Mouse (Mus musculus): ENCODE results near the gene Mok.

Gene Mok

DNA sequence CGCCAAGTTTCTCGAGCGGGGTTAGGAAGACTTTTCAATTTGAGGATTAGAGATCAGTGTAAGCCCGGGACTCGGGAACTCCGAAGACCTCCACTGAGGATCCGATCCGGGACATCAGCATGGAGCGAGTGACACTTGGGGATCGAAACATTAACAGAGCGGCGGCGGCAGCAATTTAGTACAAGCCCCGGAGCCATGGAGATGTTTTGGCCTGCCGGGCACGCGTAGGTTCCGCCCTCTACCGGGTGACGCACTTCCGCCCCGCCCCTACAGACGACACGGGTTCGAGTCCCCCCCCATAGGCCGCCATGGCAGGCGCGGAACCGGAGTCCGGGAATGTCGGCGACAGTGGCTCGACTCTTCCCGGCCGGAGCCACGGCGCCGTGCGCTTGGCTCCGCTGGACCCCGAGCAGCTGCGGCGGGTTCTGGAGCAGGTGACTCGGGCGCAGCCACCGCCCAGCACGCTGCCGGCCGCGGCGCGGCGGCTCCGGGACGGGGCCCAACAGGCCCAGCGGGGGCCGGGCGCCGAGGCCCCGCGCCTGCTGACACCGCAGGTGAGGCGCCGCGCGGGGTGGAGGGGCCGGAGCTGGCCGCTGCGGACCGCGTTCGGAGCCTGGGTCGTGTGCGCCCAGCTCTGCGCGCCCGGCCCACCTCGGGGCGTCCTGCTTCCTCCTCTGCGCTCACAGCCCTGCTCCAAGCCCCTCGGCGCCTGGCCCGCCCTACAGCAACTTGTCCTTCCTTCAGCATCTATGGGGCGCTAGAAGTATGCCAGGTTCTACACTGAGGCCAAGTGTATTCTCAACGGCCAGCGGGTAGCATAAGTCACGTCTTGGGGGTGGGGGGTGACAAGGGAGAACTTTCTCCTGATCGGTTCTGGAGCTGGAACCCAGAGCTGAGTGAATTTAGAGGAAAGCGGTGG, 9.5 kb upstream of the Mok start, which contains the start of gene Zfp839:
Zfp839 (plus strand) TSS at position 244 of the 919 bp plus-strand sequence.
- peak; percentile 55 for DNase-seq (ENCODE audit: low spot score)

DNA sequence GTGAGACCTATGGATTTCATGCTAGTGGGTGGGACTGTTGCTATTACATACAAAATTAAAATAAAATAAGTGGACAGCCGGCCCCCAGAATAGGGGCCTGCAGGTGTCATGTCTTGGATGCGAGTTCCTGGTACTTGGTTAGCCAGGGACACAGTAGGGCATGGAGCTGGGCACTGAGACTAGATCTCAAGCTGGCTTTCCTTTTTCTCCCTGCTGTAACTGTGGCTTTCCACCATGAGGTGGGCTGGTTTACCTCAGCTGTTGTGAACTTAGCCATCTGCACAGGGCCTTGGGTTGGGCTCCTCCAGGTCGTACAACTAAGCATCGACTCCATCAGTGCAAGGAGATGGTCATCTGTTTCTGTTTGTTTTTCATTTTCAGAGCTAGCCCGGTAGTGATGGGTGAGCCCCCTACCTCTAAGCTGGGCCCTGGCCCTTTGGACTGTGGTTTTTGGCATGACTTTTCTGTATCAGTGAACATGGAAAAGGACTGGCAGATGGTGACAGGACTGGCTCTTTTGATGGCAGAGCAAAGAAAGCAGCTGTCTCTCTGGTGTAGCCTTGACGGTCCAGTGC, 5.5 kb upstream of the Mok start:
- DNase-seq (ENCODE audit: low spot score), result no peak

DNA sequence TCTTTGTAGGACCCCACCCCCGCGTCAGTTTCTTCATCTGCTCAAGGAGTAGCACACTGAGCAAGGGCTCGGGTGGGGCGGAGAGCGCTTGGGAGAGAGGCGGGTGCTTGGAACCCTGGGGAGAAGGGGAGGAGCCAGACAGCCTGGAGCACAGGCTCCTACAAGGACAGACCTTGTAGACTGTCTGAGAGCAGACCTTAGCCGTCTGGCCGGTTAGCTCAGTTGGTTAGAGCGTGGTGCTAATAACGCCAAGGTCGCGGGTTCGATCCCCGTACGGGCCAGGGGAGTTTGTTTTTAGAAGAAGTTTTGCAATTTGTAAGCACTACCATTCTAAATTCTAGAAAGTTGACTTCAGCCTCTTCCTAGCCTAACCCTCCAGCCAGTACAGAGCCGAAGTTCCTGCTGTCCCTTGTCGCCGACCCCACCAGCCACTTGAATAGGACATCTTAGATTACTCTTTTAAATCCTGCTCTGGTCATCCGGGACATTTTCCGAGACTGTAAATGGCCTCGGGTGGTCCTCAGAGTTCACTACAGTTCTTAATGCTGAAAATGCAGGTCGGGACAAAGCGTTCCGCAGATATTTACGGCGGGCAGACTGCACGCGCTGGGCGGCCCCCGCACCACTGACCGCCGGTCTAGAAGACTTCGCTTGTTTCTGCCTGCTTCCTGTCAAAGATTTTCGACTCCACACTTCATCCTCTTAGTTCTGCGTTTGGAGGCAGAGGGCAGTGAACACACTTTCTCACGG, 4.6 kb upstream of the Mok start:
- DNase-seq (ENCODE audit: low spot score), result peak; percentile 39

DNA sequence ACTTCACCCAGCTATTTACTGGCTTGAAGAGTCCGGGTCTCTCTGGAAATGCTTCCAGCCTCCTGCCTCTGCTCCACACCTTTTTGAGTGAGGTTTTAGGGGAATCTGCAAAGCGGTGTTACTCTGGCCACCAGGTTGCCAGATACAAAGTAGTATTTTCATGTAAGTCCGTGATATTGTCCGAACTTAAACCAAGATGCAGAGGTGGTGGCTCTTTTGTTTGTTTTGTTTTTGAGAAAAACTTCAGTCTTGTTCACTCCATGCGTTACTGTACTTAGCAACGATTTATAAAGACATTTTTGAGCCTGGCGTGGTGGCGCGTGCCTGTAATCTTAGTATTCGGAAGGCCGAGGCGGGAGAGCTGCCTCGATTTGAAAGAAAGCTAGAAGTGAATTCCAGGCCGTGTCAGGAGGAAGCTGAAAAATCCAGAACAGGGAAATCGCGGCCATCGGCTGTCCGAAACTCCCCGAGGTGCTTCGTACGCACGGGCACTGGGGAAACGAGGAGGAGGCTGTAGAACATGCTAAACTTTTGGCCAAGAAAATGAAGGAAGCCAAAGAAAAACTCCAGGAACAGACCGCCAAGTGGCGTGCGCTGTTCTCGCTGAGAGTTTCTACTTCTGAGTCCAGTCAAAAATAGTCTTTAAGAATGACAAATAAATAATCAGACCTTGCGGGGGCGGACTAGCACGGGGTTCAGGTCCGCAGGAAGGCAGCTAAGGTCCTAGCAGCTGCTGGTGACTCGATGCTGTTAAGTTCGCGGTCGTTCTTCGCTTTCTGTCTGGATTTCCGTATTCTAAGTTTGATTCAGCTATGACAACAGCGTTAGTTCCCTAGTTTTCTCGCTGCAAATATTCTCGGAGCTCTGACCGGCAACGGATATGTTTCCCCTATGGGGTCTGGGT, 3.7 kb upstream of the Mok start:
- DNase-seq (ENCODE audit: low spot score), result no peak

DNA sequence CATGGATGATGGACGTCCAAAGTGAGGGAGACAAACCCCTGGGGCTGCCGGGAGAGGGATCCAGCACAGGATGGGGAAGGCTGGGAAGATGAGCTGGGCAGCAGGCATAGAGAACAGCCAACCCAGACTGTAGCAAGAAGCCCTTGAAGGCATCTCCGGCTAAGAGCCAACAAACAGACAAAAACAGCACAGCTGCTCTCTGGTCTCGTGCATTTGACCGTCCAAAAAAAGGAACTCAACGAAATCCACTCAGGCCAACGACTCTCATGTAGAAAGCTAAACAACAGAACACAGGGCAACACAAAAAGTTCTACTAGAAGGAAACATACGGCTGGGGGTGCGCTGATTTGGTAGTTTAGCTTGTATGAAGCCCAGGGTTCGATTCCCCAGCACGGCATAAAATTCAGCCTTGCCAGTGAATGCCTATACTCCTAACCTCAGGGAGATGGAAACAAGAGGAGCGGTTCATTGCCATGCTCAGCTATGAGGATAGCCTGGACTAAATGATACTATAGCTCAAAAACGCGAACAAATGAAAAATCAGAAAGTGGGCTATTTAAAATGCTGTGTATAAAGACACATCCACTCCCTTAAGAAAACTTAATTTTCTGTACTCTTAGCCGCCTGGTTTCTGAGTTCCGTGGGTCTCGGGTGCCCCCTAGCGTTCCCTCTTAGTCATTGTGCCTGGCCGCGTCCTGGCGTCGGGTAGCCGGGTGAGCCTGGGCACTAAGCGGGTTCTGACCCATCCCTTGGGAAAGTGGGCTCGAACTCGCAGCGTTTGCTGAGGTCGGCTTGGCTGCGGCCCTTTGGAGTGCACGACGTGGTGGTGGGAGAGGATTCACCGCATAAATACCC, 2.7 kb upstream of the Mok start:
- peak; percentile 77 for DNase-seq (ENCODE audit: low spot score)

DNA sequence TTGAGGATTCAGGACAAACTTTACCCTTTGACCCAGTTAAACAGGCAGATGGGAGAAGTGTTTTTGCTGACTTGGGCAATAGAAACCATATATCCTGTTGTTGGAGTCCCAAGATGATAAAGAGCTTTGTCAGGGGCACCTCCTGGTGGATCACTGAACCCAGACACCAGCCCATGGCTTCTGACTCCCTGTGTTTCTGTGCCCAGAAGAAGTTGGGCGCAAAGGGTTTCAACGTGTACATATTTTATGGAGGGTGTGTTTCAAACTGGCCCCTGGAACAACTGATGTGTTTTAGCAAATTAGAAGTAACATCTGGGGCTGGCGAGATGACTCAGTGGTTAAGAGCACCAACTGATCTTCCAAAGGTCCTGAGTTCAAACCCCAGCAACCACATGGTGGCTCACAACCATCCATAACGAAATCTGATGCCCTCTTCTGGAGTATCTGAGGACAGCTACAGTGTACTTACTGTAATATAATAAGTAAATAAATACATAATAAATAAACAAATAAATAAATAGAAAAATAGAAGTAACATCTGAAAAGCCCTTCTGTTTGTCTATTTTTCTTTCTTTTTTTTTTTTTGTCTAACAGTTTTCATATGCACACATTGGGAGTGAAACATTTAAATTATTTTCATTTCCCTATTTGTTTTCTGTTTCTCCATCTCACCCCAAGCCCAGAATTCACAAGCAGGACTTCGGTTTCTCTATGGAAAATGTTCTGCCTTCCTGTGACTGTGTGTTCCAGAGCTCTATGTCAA, 1.2 kb upstream of the Mok start:
- no peak for DNase-seq (ENCODE audit: low spot score)

DNA sequence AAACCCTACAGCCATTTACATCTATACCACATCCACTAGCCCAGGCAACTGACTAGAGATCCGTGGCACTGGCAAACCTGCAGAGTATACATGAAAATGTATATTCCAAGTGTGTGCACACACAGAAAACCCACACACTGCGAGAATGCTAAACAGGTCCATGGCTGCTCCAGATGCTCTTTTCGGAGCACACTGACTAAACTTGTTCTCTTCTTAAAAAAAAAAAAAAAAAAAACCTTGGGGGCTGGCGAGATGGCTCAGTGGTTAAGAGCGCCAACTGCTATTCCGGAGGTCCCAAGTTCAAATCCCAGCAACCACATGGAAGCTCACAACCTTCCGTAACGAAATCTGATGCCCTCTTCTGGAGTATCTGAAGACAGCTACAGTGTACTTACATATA, 2.9 kb downstream of the Mok start:
- no peak for DNase-seq (ENCODE audit: low spot score)

DNA sequence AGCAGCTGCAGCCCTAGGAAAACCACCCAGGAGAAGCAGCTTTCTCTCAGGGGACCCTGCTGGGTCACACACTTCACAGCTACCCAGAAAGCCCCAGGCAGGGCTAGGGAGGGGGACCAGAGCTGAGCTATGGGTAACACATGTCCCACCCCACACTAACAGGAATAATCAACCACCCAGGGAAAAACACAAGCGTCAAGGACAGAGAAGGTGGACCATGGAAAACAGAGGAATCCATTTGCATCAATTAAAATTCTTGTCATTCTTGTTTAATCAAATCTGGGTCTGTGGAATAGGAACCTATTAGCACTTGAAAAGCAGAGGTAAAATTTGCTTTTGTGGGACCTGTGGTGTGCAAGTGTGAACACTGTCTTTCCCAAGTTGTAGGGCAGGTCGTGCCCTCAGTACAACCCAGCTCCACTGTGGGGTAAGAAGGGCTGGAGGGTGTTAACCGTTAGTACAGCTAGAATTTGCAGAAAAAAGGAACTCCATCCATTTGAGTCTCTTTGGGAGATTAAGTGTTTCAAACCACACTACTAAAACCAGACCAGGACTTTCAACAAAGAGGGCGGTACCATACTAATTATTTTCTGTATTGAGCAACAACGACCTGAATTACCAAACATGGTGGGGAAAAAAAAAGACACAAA, 3.4 kb downstream of the Mok start:
- no peak for DNase-seq (ENCODE audit: low spot score)

DNA sequence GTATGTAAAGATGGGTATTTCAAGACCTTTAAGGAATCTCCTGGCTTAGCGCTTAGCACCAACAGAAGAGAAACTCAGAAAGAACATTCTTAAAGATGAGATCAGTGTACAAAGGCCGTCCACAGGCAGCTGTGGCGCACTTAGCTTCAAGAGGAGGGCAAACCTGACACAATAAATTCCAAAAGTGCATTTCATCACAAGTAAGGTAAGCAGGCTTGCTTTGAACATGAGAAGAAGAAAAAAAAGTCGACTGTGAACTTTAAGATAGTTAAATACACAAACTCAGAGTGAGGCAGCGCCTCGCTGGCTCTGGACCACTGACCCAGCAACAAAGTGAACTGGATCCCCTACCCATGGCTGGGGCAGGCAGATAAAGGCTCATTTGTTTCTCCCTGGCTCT, 4.0 kb downstream of the Mok start:
- DNase-seq (ENCODE audit: low spot score), result no peak

DNA sequence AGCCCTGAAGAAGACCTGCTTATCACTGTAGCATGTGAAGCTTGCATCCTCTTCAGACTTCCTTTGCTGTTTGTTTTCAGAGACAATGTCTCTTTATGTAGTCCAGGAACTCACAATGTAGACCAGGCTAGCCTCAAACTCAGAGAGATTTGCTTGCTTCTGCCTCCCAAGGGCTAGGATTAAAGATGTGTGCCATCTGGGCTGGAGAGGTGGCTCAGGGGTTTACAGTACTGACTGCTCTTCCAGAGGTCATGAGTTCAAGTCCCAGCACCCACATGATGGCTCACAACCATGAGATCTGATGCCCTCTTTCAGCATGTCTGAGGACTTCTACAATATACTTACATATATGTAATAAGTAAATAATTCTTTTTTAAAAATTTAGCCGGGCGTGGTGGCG, 5.6 kb downstream of the Mok start:
- DNase-seq (ENCODE audit: low spot score), result no peak

DNA sequence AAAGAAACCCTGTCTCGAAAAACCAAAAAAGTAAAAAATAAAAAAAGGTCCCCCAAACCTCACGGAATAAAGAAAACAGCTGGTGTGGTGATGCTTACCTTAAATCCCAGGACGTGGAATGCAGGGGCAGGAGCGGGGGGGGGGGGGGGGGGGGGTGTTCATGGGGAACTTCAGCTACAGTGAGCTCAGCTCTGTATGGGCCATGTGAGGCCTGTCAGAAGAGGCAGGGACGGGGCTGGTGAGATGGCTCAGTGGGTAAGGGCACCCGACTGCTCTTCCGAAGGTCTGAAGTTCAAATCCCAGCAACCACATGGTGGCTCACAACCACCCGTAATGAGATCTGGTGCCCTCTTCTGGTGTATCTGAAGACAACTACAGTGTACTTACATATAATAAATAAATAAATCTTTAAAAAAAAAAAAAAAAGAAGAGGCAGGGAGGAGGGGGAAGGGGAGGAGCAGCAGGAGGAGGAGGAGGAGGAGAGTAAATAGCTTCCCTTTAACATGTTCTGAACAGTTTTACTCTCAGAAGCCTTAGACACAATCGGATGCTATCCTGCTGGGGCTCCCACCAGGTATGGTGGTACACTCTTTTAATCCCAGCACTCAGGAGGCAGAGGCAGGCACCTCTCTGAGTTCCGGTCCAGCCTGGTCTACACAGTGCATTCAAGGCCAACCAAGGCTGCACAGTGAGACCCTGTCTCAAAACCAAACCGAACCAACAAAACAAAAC, 10.3 kb downstream of the Mok start:
- no peak for DNase-seq (ENCODE audit: low spot score)

DNA sequence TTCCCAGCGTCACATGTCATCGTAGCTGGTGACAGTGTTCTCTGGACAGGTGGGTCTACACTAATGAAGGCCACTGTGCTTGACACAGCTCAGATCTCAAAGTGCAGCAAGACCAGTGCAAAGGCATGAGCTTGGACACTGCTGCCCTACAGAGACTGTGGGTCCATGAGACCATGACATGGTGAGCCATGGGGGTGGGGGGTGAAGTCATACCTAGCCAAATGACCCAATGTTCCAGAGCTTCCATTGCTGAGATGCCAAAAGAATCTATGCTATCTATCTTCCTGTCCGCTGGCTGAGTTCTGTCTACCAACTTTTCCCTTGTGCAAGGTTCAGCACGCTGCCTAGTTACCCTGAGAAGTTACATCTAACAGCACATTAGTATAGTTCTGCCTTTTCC, 11.8 kb downstream of the Mok start:
- DNase-seq (ENCODE audit: low spot score), result no peak

DNA sequence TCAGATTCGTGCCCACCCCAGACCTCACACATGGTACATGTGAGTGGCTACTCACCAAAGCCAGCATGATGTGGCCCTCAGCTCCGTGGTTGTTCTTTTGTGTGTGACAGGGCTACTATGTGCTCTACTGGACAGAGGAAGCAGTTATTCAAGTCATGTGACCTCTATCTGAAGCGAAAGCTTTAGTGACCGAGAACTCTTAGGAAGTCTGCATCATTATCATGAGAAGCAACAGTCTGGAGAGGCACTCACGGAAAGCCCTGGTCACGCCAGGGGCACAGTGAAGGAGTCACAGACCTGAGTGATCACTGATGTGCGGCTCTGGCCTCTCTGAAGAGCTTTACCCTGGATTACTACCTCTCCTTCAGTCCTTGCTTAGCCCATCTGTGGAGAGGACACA, 18.4 kb downstream of the Mok start:
- DNase-seq (ENCODE audit: low spot score), result no peak

DNA sequence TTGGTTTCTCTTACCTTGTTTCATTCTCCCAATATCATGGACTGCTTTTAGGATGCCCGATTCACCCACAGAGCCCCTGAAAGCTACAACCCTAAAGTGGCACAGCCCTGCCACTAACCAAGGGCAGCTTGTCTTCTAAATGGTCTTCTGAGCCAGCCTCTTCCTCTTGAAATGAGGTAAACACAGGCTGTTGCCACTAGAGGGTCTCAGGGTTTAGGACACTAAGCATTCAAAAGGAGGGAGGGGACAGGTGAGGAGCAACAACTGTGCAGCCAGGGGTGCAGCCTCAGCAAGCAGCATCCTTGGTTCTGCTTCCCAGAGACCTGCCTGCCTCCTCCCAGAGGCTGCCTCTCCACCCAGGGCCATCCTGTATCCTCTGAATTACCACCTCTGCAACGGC, 19.0 kb downstream of the Mok start:
- DNase-seq (ENCODE audit: low spot score), result no peak

DNA sequence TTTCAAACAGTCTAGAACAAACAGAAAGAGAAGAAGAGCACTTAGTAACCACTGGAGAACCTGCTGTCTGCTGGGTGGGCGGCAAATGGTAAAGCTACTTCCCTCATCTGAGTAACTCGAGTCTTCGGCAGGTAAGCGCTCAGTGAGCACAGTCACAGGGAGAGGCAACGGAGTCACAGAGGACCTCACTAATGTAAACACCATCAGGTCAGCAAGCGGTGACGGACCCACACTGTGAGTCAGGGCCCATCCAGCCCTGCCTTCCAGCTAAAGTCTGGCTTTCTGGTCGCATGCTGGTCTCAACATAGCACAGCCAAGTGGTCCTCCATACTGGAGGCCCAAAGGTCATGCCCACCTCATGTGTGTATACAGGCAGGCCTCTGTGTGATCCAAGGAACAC, 21.4 kb downstream of the Mok start:
- DNase-seq (ENCODE audit: low spot score), result no peak

DNA sequence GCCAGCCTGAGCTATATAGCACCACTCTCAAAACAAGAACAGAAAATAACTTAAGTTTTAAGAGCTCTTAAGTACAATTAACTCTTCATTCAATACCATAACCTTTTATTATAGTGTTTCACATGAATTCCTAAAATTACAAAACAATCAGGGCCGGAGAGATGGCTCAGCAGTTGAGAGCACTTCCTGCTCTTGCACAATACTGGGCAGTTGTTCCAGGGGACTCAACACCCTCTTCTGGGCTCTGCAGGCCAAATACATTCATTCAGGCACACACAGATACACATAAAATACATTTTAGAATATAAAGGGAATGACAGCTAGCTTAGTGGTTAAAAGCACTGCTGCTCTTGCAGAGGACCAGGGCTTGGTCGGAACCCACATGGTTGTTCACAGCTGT, 23.9 kb downstream of the Mok start:
- no peak for DNase-seq (ENCODE audit: low spot score)

DNA sequence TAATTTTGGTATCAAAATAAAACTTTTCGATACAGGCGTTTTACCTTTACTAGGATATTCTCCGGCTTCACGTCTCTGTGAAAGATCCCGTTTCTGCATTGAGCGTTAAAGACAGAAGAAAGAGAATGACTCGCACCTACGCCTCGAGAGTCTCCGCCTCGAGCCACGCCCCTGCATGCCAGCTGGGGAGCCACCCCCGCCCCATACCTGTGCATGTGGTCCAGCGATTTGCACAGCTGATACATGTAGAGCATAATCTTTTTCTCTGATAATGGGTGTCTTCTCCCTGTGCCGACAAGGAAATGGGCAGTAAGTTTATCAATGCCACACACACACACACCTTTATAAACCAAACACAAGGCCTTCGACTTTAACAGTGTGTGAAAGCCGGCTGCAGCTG, 25.8 kb downstream of the Mok start:
- no peak for DNase-seq (ENCODE audit: low spot score)

DNA sequence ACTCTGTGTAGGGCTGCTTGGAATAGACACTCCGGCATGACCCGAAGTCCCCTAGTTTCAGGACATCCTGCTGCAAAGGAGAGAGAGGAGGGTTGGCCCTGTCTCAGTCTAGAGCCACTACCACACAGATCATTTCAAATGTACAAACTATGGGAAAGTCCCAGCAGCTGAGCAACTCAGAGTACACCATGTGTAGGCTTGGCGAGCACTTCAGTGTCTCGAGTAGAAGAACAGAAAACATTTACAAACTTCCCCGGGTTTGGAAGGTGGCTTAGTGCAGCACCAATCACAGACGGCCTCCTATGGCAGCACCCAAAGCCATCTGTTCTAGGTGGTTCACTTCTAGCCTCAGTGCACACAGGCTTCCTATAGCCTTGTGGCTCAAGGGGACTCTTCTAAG, 27.1 kb downstream of the Mok start:
- DNase-seq (ENCODE audit: low spot score), result no peak

DNA sequence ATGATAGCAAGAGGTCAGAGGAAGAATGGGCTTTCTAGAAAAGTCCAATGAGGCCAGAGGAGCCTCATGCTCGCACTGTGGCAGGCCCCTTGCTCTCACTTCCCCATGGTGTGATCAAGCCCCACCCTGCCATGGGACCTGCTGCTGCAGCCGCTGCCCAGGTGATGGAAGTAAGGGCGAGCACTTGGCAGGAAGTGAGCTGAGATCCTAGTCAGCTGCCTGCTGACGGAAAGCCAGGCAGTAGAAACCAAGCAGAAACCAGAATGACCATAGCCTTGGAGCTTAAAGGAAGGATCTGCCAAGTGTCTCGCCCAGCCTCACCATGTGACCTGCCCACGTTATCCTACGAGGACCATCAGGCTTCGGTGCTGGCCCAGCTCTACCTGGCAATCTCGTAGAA, 27.6 kb downstream of the Mok start:
- DNase-seq (ENCODE audit: low spot score), result no peak
